Mouse (Mus musculus): ENCODE data around the gene Pts. TPM values are rescaled to one million over a fixed set of nuclear protein-coding genes. Genes with fewer than 3 reads are reported as not detected.
A peak's percentile ranks its signal among the peaks of the same experiment; 100 is the strongest.

Gene Pts
- 95.4 and 96.2 TPM in 2 replicates for polyA plus RNA-seq (2016; fragmentation: Nextera tagmentation; extraction: Ambion mirVana)

- WGBS = under 1% methylated on average over 54 of the region's 54 CpGs
- Histone ChIP-seq H3K27me3 (no peaks in the 10 kb centered on the region), H3K9me3 (no peaks in the 10 kb centered on the region), H3K4me3 (replicated peaks) (peak within 1 kb of the TSS; percentile 77), H3K9ac (peak within 1 kb of the TSS; percentile 61), H3K36me3 (replicated peaks) (peaks cover 4% of the 10 kb centered on the region; the same call in 1 of the 2 replicates), H3K4me2 (peak within 1 kb of the TSS; percentile 64), H3K4me1 (peaks cover 8% of the 10 kb centered on the region), H3K27ac (peak within 1 kb of the TSS; percentile 65; the same call in 1 of the 2 replicates)
- peak; percentile 99 for ATAC-seq (ENCODE audit: low FRiP score)
Observed at GRCm38 (mm10) chr9:50528293-50528892, at the start of gene Pts. Gene Pts (minus strand): TSS chr9:50528724.

- WGBS = 76% methylated on average over 10 of the region's 10 CpGs
- Histone ChIP-seq H3K4me2 (no peak overlapping the region), H3K27me3 (no peaks in the 10 kb centered on the region), H3K9me3 (no peaks in the 10 kb centered on the region), H3K4me1 (no peaks in the 10 kb centered on the region), H3K36me3 (replicated peaks) (no peaks in the 10 kb centered on the region), H3K9ac (no peak overlapping the region), H3K4me3 (replicated peaks) (no peak overlapping the region), H3K27ac (no peak overlapping the region)
- no peak for ATAC-seq (ENCODE audit: low FRiP score)
Observed at GRCm38 (mm10) chr9:50569599-50570525, 41.3 kb upstream of the Pts start.

- 89% methylated on average over 2 of the region's 2 CpGs for WGBS
- no peak for ATAC-seq (ENCODE audit: low FRiP score)
- H3K4me3 ChIP-seq (replicated peaks) = no peak overlapping the region
- H3K27ac ChIP-seq = no peak overlapping the region
- H3K36me3 ChIP-seq (replicated peaks) = no peaks in the 10 kb centered on the region
- H3K9ac ChIP-seq = no peak overlapping the region
- H3K27me3 ChIP-seq = no peaks in the 10 kb centered on the region
- H3K4me1 ChIP-seq = no peaks in the 10 kb centered on the region
- no peak overlapping the region for H3K4me2 ChIP-seq
- H3K9me3 ChIP-seq = no peaks in the 10 kb centered on the region
Observed at GRCm38 (mm10) chr9:50567881-50568280, 39.4 kb upstream of the Pts start.

GRCm38 (mm10) chr9:50567372-50567771, 38.8 kb upstream of the Pts start:
- ATAC-seq (ENCODE audit: low FRiP score) = no peak
- Histone ChIP-seq H3K9me3 (no peaks in the 10 kb centered on the region), H3K9ac (no peak overlapping the region), H3K4me2 (no peak overlapping the region), H3K4me1 (no peaks in the 10 kb centered on the region), H3K4me3 (replicated peaks) (no peak overlapping the region), H3K36me3 (replicated peaks) (no peaks in the 10 kb centered on the region), H3K27ac (no peak overlapping the region), H3K27me3 (no peaks in the 10 kb centered on the region)
- WGBS = 94% methylated on average over 4 of the region's 4 CpGs

GRCm38 (mm10) chr9:50565940-50566339, 37.4 kb upstream of the Pts start:
- no peaks in the 10 kb centered on the region for H3K4me1 ChIP-seq
- WGBS = 89% methylated on average over 4 of the region's 4 CpGs
- H3K9me3 ChIP-seq = no peaks in the 10 kb centered on the region
- H3K4me3 ChIP-seq (replicated peaks) = no peak overlapping the region
- no peak overlapping the region for H3K4me2 ChIP-seq
- H3K36me3 ChIP-seq (replicated peaks) = no peaks in the 10 kb centered on the region
- H3K9ac ChIP-seq = no peak overlapping the region
- H3K27me3 ChIP-seq = no peaks in the 10 kb centered on the region
- H3K27ac ChIP-seq = no peak overlapping the region
- ATAC-seq (ENCODE audit: low FRiP score) = no peak

- H3K4me2 ChIP-seq = no peak overlapping the region
- H3K36me3 ChIP-seq (replicated peaks) = no peaks in the 10 kb centered on the region
- no peak overlapping the region for H3K4me3 ChIP-seq (replicated peaks)
- no peaks in the 10 kb centered on the region for H3K9me3 ChIP-seq
- no peak for ATAC-seq (ENCODE audit: low FRiP score)
- H3K9ac ChIP-seq = no peak overlapping the region
- H3K27ac ChIP-seq = no peak overlapping the region
- H3K4me1 ChIP-seq = no peaks in the 10 kb centered on the region
- no peaks in the 10 kb centered on the region for H3K27me3 ChIP-seq
- WGBS = 82% methylated on average over 7 of the region's 7 CpGs
Observed at GRCm38 (mm10) chr9:50565173-50565572, 36.6 kb upstream of the Pts start.

- WGBS = 87% methylated on average over 2 of the region's 2 CpGs
- Histone ChIP-seq H3K27ac (no peak overlapping the region), H3K4me2 (no peak overlapping the region), H3K4me1 (no peaks in the 10 kb centered on the region), H3K27me3 (no peaks in the 10 kb centered on the region), H3K4me3 (replicated peaks) (no peak overlapping the region), H3K36me3 (replicated peaks) (no peaks in the 10 kb centered on the region), H3K9me3 (no peaks in the 10 kb centered on the region), H3K9ac (no peak overlapping the region)
- no peak for ATAC-seq (ENCODE audit: low FRiP score)
Observed at GRCm38 (mm10) chr9:50561918-50562360, 33.4 kb upstream of the Pts start.

- no peaks in the 10 kb centered on the region for H3K4me1 ChIP-seq
- H3K36me3 ChIP-seq (replicated peaks) = no peaks in the 10 kb centered on the region
- H3K27ac ChIP-seq = no peak within 1 kb of the TSS
- ATAC-seq (ENCODE audit: low FRiP score) = no peak
- no peaks in the 10 kb centered on the region for H3K9me3 ChIP-seq
- 90% methylated on average over 38 of the region's 38 CpGs for WGBS
- no peak within 1 kb of the TSS for H3K9ac ChIP-seq
- no peak within 1 kb of the TSS for H3K4me2 ChIP-seq
- no peak within 1 kb of the TSS for H3K4me3 ChIP-seq (replicated peaks)
- H3K27me3 ChIP-seq = no peaks in the 10 kb centered on the region
Observed at GRCm38 (mm10) chr9:50561145-50561917, 32.8 kb upstream of the Pts start, which contains the start of gene Tex12. Gene Tex12 (minus strand): TSS chr9:50561325.

GRCm38 (mm10) chr9:50555094-50555446, 26.5 kb upstream of the Pts start, which contains the start of gene Bco2:
Gene Bco2 (minus strand): TSS chr9:50555181.
- Histone ChIP-seq H3K4me3 (replicated peaks) (peak within 1 kb of the TSS; percentile 25), H3K9me3 (no peaks in the 10 kb centered on the region), H3K27ac (peak within 1 kb of the TSS; percentile 93), H3K4me1 (peaks cover 16% of the 10 kb centered on the region), H3K36me3 (replicated peaks) (no peaks in the 10 kb centered on the region), H3K27me3 (no peaks in the 10 kb centered on the region), H3K9ac (peak within 1 kb of the TSS; percentile 51), H3K4me2 (peak within 1 kb of the TSS; percentile 54)
- peak; percentile 70 for ATAC-seq (ENCODE audit: low FRiP score)
- 0% methylated on average over 2 of the region's 2 CpGs for WGBS

- H3K4me2 ChIP-seq = peak within 1 kb of the TSS; percentile 54
Observed at GRCm38 (mm10) chr9:50554241-50555093, 25.9 kb upstream of the Pts start, which contains the start of gene Il18. Gene Il18 (plus strand): TSS chr9:50554827.

GRCm38 (mm10) chr9:50553547-50553946, 25.0 kb upstream of the Pts start:
- Histone ChIP-seq H3K4me3 (replicated peaks) (no peak overlapping the region), H3K9ac (no peak overlapping the region), H3K4me2 (no peak overlapping the region), H3K36me3 (replicated peaks) (no peaks in the 10 kb centered on the region), H3K4me1 (peaks cover 16% of the 10 kb centered on the region), H3K27me3 (no peaks in the 10 kb centered on the region), H3K27ac (peak overlapping the region; percentile 93; the same call in 1 of the 2 replicates), H3K9me3 (no peaks in the 10 kb centered on the region)
- WGBS = 89% methylated on average over 2 of the region's 2 CpGs
- ATAC-seq (ENCODE audit: low FRiP score) = no peak

More at GRCm38 (mm10) chr9:50554241-50555093, 25.9 kb upstream of the Pts start, which contains the start of gene Il18:
- H3K4me1 ChIP-seq = peaks cover 16% of the 10 kb centered on the region
- peak within 1 kb of the TSS; percentile 25 for H3K4me3 ChIP-seq (replicated peaks)
- H3K9me3 ChIP-seq = no peaks in the 10 kb centered on the region
- no peaks in the 10 kb centered on the region for H3K36me3 ChIP-seq (replicated peaks)
- no peaks in the 10 kb centered on the region for H3K27me3 ChIP-seq
- 12% methylated on average over 12 of the region's 12 CpGs for WGBS
- peak within 1 kb of the TSS; percentile 93 for H3K27ac ChIP-seq
- peak; percentile 95 for ATAC-seq (ENCODE audit: low FRiP score)
- peak within 1 kb of the TSS; percentile 51 for H3K9ac ChIP-seq

All from forebrain, embryonic 12.5 days (tissue).